Mouse (Mus musculus) E14TG2a.4 (cell line): ENCODE data around the gene Nlrc5.

Experiments used
- CTCF ChIP-seq: conservative IDR thresholded peaks from 2 replicates; pipeline ENCODE4 v1.5.1; 2014; ENCODE audit warnings: low read length
- POU5F1 ChIP-seq: IDR thresholded peaks from 2 replicates; pipeline ENCODE4 v1.6.1; 2014; ENCODE audit warnings: low read length, borderline replicate concordance

DNA sequence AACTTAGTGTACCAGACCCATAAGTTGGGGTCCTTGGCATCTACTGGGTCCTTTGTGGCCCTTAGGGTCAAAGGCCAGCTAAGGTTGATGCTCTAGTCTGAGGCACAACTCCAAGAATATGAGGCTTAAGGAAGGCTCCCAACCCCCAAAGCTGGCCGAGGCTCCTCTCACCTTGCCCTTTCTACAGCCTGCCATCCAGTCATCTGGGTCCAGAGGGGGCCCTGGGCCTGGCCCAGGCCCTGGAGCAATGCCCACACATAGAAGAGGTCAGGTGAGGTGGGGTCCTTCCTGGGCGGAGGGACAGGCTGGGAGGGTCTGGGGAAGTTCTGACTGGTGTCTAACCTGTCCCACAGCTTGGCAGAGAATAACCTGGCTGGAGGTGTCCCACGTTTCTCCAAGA is 88.3 kb downstream of the Nlrc5 start:
- TF ChIP-seq CTCF (no peak), POU5F1 (no peak)
